Mouse (Mus musculus) MEL (cell line): ENCODE measurements around the gene Abce1. TPM values are rescaled to one million over a fixed set of nuclear protein-coding genes. Genes with fewer than 3 reads are reported as not detected.

Source experiments
- DNase-seq: peaks from one replicate; pipeline ENCODE4 v3.0.0; 2011; ENCODE audit warnings: low read depth, low spot score
- H3K27ac ChIP-seq: 2 replicates; pipeline ENCODE4 v1.5.1; 2012; ENCODE audit warnings: low read depth, mild to moderate bottlenecking, control low read depth, low read length, moderate library complexity; ENCODE audit not compliant: control insufficient read depth
- H3K27me3 ChIP-seq, 2 experiments: fragments of 150-350 bp in 1 of 2; sonication (generic) in 1 of 2; 2 replicates each; pipeline ENCODE4 v1.6.1; 2012; ENCODE audit warnings: low read length in 2 of 2, mild to moderate bottlenecking in 2 of 2, improper control_type of control experiment in 1 of 2, moderate library complexity in 1 of 2; ENCODE audit not compliant: insufficient read depth in 2 of 2, control insufficient read depth in 1 of 2
- H3K36me3 ChIP-seq, 2 experiments: 2 replicates each; pipeline ENCODE4 v1.6.1; 2012 to 2014; ENCODE audit warnings: low read length in 2 of 2, improper control_type of control experiment in 1 of 2, inconsistent platforms in 1 of 2, mild to moderate bottlenecking in 1 of 2; ENCODE audit not compliant: insufficient read depth in 2 of 2, control insufficient read depth in 1 of 2
- H3K4me1 ChIP-seq, 2 experiments: fragments of 150-350 bp in 1 of 2; sonication (generic) in 1 of 2; 2 replicates each; pipeline ENCODE4 v1.6.1; 2012; ENCODE audit warnings: low read length in 2 of 2, improper control_type of control experiment in 1 of 2, mild to moderate bottlenecking in 1 of 2; ENCODE audit not compliant: insufficient read depth in 2 of 2, control insufficient read depth in 1 of 2
- H3K4me3 ChIP-seq, 2 experiments: fragments of 150-350 bp in 1 of 2; sonication (generic) in 1 of 2; 2 replicates each; pipeline ENCODE4 v1.5.1; 2012; ENCODE audit warnings: low read depth in 2 of 2, low read length in 2 of 2, mild to moderate bottlenecking in 2 of 2, moderate library complexity in 2 of 2, control low read depth in 1 of 2, improper control_type of control experiment in 1 of 2; ENCODE audit not compliant: control insufficient read depth in 1 of 2, insufficient read depth in 1 of 2
- H3K79me2 ChIP-seq: 2 replicates; pipeline ENCODE4 v1.6.1; 2012; ENCODE audit warnings: mild to moderate bottlenecking, low read length, moderate library complexity; ENCODE audit not compliant: control insufficient read depth, poor library complexity, insufficient read depth
- H3K9ac ChIP-seq: 2 replicates; pipeline ENCODE4 v1.6.1; 2012; ENCODE audit warnings: low read depth, mild to moderate bottlenecking, control low read depth, low read length, moderate library complexity; ENCODE audit not compliant: control insufficient read depth, poor library complexity, severe bottlenecking
- H3K9me3 ChIP-seq: fragments of 150-350 bp; sonication (generic); replicated peaks from 2 replicates; pipeline ENCODE4 v1.6.1; 2012; ENCODE audit warnings: mild to moderate bottlenecking, low read length, improper control_type of control experiment, moderate library complexity; ENCODE audit not compliant: insufficient read depth
- CHD2 ChIP-seq: IDR thresholded peaks from 2 replicates; pipeline ENCODE4 v1.6.1; 2011; ENCODE audit warnings: low read length, improper control_type of control experiment
- CTCF ChIP-seq, 3 experiments: IDR thresholded peaks in 2 of 3; conservative IDR thresholded peaks in 1 of 3; 2 replicates each; pipeline ENCODE4 v1.5.1; 2011 to 2012; ENCODE audit warnings: low read length in 3 of 3, low read depth in 2 of 3, mild to moderate bottlenecking in 2 of 3, improper control_type of control experiment in 1 of 3, inconsistent platforms in 1 of 3, mixed read lengths in 1 of 3, moderate library complexity in 1 of 3; ENCODE audit not compliant: control insufficient read depth in 1 of 3, insufficient read depth in 1 of 3, poor library complexity in 1 of 3, severe bottlenecking in 1 of 3
- EP300 ChIP-seq, 2 experiments: IDR thresholded peaks; 2 replicates each; pipeline ENCODE4 v1.6.1; 2011; ENCODE audit warnings: improper control_type of control experiment in 2 of 2, low read length in 2 of 2, low read depth in 1 of 2, mild to moderate bottlenecking in 1 of 2
- GATA1 ChIP-seq: IDR thresholded peaks from 2 replicates; pipeline ENCODE4 v1.6.1; 2011; ENCODE audit warnings: low read depth, low read length, improper control_type of control experiment
- HCFC1 ChIP-seq: IDR thresholded peaks from 2 replicates; pipeline ENCODE4 v1.6.1; 2012; ENCODE audit warnings: low read depth, mild to moderate bottlenecking, inconsistent platforms, low read length, improper control_type of control experiment, moderate library complexity
- JUND ChIP-seq: IDR thresholded peaks from 2 replicates; pipeline ENCODE4 v1.6.1; 2011; ENCODE audit warnings: low read depth, mild to moderate bottlenecking, improper control_type of control experiment, low read length
- KAT2A ChIP-seq: conservative IDR thresholded peaks from 2 replicates; pipeline ENCODE4 v1.6.1; 2012; ENCODE audit warnings: low read depth, low read length, improper control_type of control experiment, inconsistent platforms
- MAFK ChIP-seq: IDR thresholded peaks from 2 replicates; pipeline ENCODE4 v1.6.1; 2011; ENCODE audit warnings: low read depth, mild to moderate bottlenecking, low read length, improper control_type of control experiment, borderline replicate concordance
- MAX ChIP-seq: IDR thresholded peaks from 2 replicates; pipeline ENCODE4 v1.6.1; 2011; ENCODE audit warnings: low read length, improper control_type of control experiment
- MAZ ChIP-seq: IDR thresholded peaks from 2 replicates; pipeline ENCODE4 v1.6.1; 2012; ENCODE audit warnings: low read depth, mild to moderate bottlenecking, inconsistent platforms, low read length, improper control_type of control experiment
- MEF2A ChIP-seq: IDR thresholded peaks from 2 replicates; pipeline ENCODE4 v1.6.1; 2014; ENCODE audit warnings: low read depth, mild to moderate bottlenecking, inconsistent platforms, low read length, improper control_type of control experiment; ENCODE audit not compliant: poor library complexity, insufficient replicate concordance, severe bottlenecking; ENCODE audit errors: extremely low read depth
- MXI1 ChIP-seq: IDR thresholded peaks from 2 replicates; pipeline ENCODE4 v1.6.1; 2011; ENCODE audit warnings: mild to moderate bottlenecking, low read depth, low read length, improper control_type of control experiment
- MYB ChIP-seq: IDR thresholded peaks from 2 replicates; pipeline ENCODE4 v1.6.1; 2011; ENCODE audit warnings: mild to moderate bottlenecking, low read depth, low read length, improper control_type of control experiment
- MYC ChIP-seq: IDR thresholded peaks from 2 replicates; pipeline ENCODE4 v1.6.1; 2011; ENCODE audit warnings: low read depth, mild to moderate bottlenecking, low read length, improper control_type of control experiment, moderate library complexity
- NELFE ChIP-seq: IDR thresholded peaks from 2 replicates; pipeline ENCODE4 v1.6.1; 2011; ENCODE audit warnings: low read depth, low read length, improper control_type of control experiment
- POLR2AphosphoS2 ChIP-seq: IDR thresholded peaks from 2 replicates; pipeline ENCODE4 v1.6.1; 2011; ENCODE audit warnings: low read length, improper control_type of control experiment
- RAD21 ChIP-seq: IDR thresholded peaks from 2 replicates; pipeline ENCODE4 v1.6.1; 2011; ENCODE audit warnings: mild to moderate bottlenecking, low read depth, low read length, improper control_type of control experiment
- SIN3A ChIP-seq: IDR thresholded peaks from 2 replicates; pipeline ENCODE4 v1.6.1; 2012; ENCODE audit warnings: low read length, improper control_type of control experiment, inconsistent platforms
- SMC3 ChIP-seq: IDR thresholded peaks from 2 replicates; pipeline ENCODE4 v1.6.1; 2011; ENCODE audit warnings: low read depth, low read length, improper control_type of control experiment
- TAL1 ChIP-seq: IDR thresholded peaks from 2 replicates; pipeline ENCODE4 v1.6.1; 2012; ENCODE audit warnings: mild to moderate bottlenecking, inconsistent platforms, low read length, moderate library complexity, mixed read lengths
- TBP ChIP-seq: IDR thresholded peaks from 2 replicates; pipeline ENCODE4 v1.8.0; 2011; ENCODE audit warnings: low read depth, low read length, improper control_type of control experiment
- TCF12 ChIP-seq: IDR thresholded peaks from 2 replicates; pipeline ENCODE4 v1.6.1; 2014; ENCODE audit warnings: low read depth, mild to moderate bottlenecking, inconsistent platforms, low read length, improper control_type of control experiment, moderate library complexity
- USF1 ChIP-seq: IDR thresholded peaks from 2 replicates; pipeline ENCODE4 v1.6.1; 2014; ENCODE audit warnings: low read depth, mild to moderate bottlenecking, inconsistent platforms, low read length, improper control_type of control experiment, moderate library complexity
- polyA plus RNA-seq, 2 experiments: library from polyadenylated mRNA; stranded (reverse) in 1 of 2; unstranded in 1 of 2; fragments of >175 nt in 1 of 2; fragments of >200 nt in 1 of 2; gene quantifications; 2 replicates each; pipeline versions ENCODE4 v1.2.1 to v1.2.4; 2012; ENCODE audit warnings: low replicate concordance in 2 of 2, low read depth in 1 of 2; ENCODE audit not compliant: insufficient read length in 2 of 2, insufficient read depth in 1 of 2, missing spikeins in 1 of 2
- total RNA-seq: library from RNA; depleted of rRNA; stranded (reverse); fragments of 300-350 nt; gene quantifications from 2 replicates; pipeline ENCODE4 v1.2.3, GENCODE M21; 2012

Abce1 gene
- total and polyA plus RNA-seq, 3 experiments = 141 to 293 (median 174) TPM

DNA sequence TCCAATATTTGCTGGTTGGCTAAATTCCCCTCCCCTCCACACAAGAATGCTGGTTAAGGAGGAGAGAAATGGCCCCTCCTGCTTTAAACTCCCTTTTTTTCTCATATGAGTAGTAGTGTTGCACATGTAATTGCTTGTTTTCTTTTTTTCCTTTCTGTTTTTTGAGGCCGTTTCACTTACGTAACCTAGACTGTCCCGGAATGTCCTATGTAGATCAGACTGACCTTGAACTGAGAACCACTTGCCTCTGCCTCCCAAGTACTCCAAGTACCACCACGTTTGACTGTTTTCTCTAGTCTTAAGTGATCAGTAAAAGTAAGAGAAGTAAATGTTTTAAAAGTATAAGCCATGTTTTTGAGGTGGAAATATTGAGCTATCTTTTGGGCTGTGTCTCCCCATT is 57.8 kb downstream of the Abce1 start (continued):
- no peak for TF ChIP-seq MXI1

- Histone ChIP-seq H3K36me3 (peaks cover 17 to 48% of the 10 kb centered on the region in 2 experiments), H3K9me3 (no peaks in the 10 kb centered on the region), H3K27ac (no peak overlapping the region), H3K4me3 (no peak overlapping the region), H3K79me2 (peaks cover 27% of the 10 kb centered on the region), H3K27me3 (no peaks in the 10 kb centered on the region), H3K9ac (no peak overlapping the region), H3K4me1 (no peaks in the 10 kb centered on the region)
- DNase-seq = peak; percentile 86
- TF ChIP-seq SMC3 (peak; percentile 37), MEF2A (no peak), TBP (no peak), GATA1 (no peak), TAL1 (no peak), HCFC1 (no peak), CTCF (IDR thresholded peaks at IDR 0.05 in 2 of 3, conservative IDR thresholded peaks at IDR 0.05 in 1 of 3; ENCODE audit: control insufficient read depth in 1 of 3, insufficient read depth in 1 of 3, low read depth in 2 of 3, low read length in 3 of 3, poor library complexity in 1 of 3, severe bottlenecking in 1 of 3) (peak; percentile 21 to 84 (median 62); a peak in 5 of 6 replicates), EP300 (IDR thresholded peaks at IDR 0.05; ENCODE audit: low read depth in 1 of 2, low read length in 2 of 2) (0 out of 4 replicates have a peak, but pooled peaks of 1 of the 2 experiments have one; percentile 13), MXI1 (no peak), MAFK (no peak), MAZ (no peak), RAD21 (no peak), SIN3A (0 out of 2 replicates have a peak, but pooled peaks have one; percentile 27), MYB (no peak), KAT2A (no peak), MYC (no peak), JUND (no peak), MAX (no peak), TCF12 (no peak)
Observed at GRCm38 (mm10) chr8:79650158-79650814, 61.3 kb downstream of the Abce1 start.

- Histone ChIP-seq H3K27ac (no peak overlapping the region), H3K9ac (no peak overlapping the region), H3K27me3 (no peaks in the 10 kb centered on the region), H3K9me3 (no peaks in the 10 kb centered on the region), H3K4me1 (no peaks in the 10 kb centered on the region), H3K4me3 (no peak overlapping the region), H3K36me3 (peaks cover 19 to 48% of the 10 kb centered on the region in 2 experiments), H3K79me2 (peaks cover 31% of the 10 kb centered on the region)
- TF ChIP-seq EP300 (IDR thresholded peaks at IDR 0.05; ENCODE audit: low read depth in 1 of 2, low read length in 2 of 2) (no peak), CHD2 (no peak), HCFC1 (no peak), USF1 (no peak), POLR2AphosphoS2 (no peak), NELFE (no peak)
- no peak for DNase-seq
Observed at GRCm38 (mm10) chr8:79649569-79649968, 62.0 kb downstream of the Abce1 start.
